Mouse (Mus musculus) cerebral cortex, adult 2 months (tissue): ENCODE data around the gene Hpn.

Experiments
- WGBS: fragments of 180-500 bp; shearing (Covaris S2); methylation state at CpG from one replicate; pipeline ENCODE4 v1.1.7; 2018; 5-methylcytosine and 5-hydroxymethylcytosine counted together

Hpn gene

GRCm38 (mm10) chr7:31140941-31141340, 25.9 kb upstream of the Hpn start:
- 89% methylated on average over 10 of the region's 10 CpGs for WGBS

DNA sequence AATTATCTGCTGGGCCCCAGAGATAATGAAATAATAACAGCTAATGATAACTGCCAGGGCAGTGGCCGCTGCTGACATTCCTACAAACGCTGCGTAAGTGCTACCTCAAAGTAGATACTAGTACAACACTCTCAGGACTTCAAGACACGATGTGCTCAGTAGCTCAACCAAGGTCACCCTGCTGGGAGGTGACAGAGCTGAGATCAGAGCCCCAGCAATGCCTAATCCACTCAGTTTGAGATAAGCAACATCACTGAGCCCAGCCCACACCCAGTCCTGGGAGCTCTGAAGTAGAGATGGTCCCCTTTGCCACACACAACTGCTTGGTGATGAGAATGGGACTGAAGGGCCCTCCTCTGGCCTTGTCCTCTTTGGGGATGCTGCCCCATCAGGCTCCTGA, 25.2 kb upstream of the Hpn start:
- WGBS, result 96% methylated on average over 4 of the region's 4 CpGs

GRCm38 (mm10) chr7:31139765-31140164, 24.7 kb upstream of the Hpn start:
- 48% methylated on average over 5 of the region's 5 CpGs for WGBS

DNA sequence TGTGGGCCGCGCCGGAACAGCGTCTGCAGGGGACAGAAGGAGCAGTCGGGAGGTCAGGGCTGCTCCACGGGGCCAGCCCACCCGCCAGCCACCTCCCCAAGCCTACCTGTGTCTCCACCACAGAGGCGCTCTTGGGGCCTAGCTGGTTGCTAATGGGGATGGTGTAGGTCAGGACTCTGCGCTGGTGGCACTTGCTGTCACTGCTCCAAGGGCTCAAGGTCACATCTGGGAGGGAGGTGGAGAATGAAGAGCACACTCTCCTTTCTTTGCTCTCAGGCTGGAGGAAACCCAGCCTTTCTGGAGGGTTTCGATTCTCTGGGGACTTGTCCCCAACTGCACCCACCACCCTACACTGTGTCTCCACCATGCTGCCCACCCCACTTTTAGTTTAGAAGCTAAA, 20.6 kb upstream of the Hpn start:
- WGBS, result 93% methylated on average over 10 of the region's 10 CpGs

DNA sequence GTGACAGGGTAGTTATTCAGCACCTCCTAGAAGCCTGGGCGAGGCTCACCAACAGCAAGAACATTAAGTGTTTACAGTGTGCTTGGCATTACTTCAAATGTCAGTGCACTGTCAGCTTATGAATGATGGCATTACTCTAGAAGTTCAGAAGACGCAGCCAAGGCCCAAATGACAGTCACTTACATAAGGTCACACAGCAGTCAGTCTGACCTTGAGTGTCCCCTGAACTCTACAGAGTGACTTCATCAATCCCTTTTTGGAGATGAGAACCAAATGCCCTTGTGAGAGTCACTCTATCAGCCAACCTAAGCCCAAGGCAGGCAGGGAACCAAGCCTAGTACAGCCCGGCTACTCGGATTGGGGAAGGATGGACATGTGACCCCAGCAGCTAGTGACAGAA, 16.8 kb upstream of the Hpn start:
- 85% methylated on average over 4 of the region's 4 CpGs for WGBS

GRCm38 (mm10) chr7:31130841-31131240, 15.8 kb upstream of the Hpn start:
- WGBS, result 28% methylated on average over 4 of the region's 4 CpGs

DNA sequence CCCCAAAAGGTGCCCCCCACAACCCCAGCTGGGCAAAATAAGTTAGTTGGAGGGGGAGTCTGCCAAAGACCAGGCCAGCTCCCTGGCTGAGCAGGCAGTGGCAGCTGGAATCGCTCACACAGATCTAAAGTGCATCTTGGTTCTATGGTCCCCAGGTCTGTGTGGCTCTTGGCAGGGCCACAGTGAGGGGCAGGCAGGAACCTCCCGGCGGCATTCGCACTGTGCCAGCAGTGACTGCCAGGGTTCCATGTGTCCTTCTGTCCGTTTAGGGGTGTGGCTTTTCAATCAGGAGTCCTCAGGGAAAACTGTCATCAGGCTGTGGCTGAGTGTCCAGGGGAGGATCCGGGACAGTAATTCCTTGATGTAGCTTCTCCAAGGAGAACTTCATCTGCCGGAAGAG, 15.1 kb upstream of the Hpn start:
- 84% methylated on average over 7 of the region's 7 CpGs for WGBS

- 70% methylated on average over 9 of the region's 9 CpGs for WGBS
Observed at GRCm38 (mm10) chr7:31128157-31128705, 13.1 kb upstream of the Hpn start.

GRCm38 (mm10) chr7:31126851-31127724, 12.0 kb upstream of the Hpn start, which contains the start of gene Scn1b:
Gene Scn1b (minus strand): TSS chr7:31127003.
- WGBS, result under 1% methylated on average over 60 of the region's 60 CpGs

GRCm38 (mm10) chr7:31126211-31126751, 11.2 kb upstream of the Hpn start:
- 2% methylated on average over 51 of the region's 53 CpGs for WGBS

GRCm38 (mm10) chr7:31125116-31125515, 10.0 kb upstream of the Hpn start:
- 48% methylated on average over 13 of the region's 13 CpGs for WGBS

DNA sequence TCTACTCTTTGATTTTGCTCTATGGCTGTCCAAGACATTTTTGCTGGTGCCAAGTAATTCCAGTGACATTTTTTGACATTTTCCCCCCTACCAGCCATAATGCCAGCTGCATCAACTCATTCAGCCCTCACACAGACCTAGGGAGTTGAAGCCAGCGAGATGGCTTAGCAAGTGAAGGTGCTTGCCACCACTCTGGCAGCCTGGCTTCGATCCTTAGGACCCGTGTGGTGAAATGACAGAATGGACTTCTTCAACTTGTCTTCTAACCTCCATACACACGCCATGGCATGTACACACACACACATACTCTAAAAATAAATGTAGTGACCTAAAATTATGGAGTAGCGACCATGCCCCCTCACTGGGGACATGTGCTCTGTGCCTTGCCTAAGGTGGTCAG, 9.3 kb upstream of the Hpn start:
- 64% methylated on average over 5 of the region's 5 CpGs for WGBS

DNA sequence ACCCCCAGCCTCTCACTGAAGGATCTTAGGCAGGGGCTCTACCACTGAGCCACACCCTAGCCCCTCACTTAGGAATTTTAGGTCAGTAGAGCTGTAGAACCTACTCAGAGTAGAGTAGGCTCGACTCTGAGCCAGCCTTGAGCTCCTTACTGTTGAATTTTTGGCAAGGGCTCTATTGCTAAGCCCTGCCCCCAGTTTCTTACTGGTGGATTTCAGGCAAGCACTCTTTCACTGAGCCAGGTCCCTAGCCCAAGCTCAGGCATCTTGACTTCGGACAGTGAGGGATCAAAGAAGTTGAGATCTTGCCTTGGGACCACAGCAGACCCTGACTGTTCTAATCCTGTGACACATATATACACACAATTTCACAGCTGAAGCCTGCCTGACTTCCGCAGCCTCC, 8.6 kb upstream of the Hpn start:
- 55% methylated on average over 3 of the region's 3 CpGs for WGBS

GRCm38 (mm10) chr7:31122641-31123631, 7.8 kb upstream of the Hpn start:
- 64% methylated on average over 16 of the region's 16 CpGs for WGBS

- 83% methylated on average over 5 of the region's 5 CpGs for WGBS
Observed at GRCm38 (mm10) chr7:31119556-31119955, 4.5 kb upstream of the Hpn start.

DNA sequence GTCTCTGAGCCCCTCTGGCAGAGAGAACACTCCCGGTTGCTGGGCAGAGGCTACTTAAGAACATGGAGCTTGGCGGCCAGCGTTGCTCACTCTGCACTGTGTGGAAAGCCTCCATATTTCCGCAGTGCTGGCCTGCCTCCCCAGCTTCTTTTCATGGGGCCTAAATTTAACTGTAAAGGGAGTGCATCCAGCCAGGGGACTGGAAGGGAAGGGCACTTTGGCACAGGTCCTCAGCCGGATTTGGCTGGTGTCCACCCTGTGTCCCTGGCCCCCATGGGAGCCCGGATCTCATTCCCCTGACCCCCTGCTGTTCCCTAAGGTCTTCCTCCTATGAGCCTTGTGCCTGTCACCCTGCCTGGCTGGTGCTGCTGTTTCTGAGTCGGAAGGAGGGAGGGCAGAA, 3.4 kb upstream of the Hpn start:
- 25% methylated on average over 7 of the region's 7 CpGs for WGBS

- 59% methylated on average over 11 of the region's 11 CpGs for WGBS
Observed at GRCm38 (mm10) chr7:31117465-31117864, 2.4 kb upstream of the Hpn start.

DNA sequence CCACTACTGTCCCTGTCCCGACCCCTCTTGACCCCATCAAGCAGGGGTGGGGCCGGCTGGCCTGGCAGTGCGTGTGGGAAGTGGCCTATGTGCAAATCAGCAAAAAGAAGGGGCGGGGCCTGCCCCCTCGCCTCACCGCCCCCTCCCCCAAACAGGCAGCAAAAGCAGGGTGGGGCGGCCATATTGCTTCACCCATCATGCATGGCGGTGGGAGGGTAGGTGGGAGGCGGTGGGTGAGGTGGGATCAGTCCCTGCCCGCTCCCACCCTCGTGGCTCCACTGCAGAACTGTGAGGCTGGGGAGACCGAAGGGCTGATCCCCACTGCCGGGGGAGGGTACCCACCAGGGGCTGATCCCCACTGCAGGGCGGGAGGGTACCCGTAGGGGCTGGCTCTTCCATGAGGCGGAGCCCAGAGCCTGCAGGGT, 1.6 kb upstream of the Hpn start:
- WGBS, result 55% methylated on average over 16 of the region's 16 CpGs

DNA sequence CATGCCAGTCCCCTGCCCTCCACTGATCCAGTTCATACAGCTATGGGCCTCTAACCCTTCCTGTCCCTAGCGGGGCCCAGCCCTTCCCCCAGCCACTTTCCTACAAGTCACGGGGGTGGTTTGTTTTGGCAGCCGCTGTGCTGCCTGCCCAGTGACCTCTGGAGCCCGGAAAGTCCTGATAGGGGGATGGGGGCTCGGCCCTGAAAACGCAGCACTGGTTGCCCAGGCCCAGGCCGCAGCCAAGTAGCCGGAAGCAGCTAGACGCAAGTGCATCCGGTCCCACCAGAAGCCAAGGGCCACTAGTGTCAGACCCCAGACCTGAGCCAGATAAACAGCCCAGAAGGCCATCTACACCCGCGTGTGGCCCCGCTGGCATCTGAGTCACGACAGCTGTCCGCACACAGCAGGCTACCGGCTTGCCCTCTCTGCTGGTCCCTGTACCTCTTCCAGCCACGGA, 525 bp upstream of the Hpn start:
- WGBS, result 54% methylated on average over 17 of the region's 17 CpGs

- WGBS, result 78% methylated on average over 10 of the region's 10 CpGs
Observed at GRCm38 (mm10) chr7:31114646-31115045, 444 bp downstream of the Hpn start.

GRCm38 (mm10) chr7:31113800-31114199, 1.3 kb downstream of the Hpn start:
- 94% methylated on average over 6 of the region's 6 CpGs for WGBS

DNA sequence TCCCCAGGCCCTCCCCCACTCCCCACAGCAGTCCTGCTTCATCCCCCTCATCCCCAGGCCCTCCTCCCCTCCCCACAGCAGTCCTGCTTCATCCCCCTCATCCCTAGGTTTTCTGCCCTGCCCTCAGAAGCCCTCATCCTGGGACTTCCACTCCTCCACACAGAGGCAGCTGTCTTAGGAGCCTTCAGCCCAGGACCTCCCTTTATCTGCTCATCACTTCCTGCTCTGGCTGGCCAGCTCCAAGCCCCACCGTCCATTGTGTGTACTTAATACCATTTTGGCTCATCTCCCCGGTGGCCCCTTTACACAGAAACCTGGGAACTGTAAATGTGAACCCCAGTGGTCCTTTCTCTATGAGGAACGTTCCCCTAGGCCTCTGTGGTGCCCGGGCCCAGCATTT, 3.1 kb downstream of the Hpn start:
- 63% methylated on average over 4 of the region's 4 CpGs for WGBS
